Mouse (Mus musculus) liver, adult 2 months (tissue): Measurements from ENCODE around the gene Cap2. TPM values are rescaled to one million over a fixed set of nuclear protein-coding genes. Genes with fewer than 3 reads are reported as not detected.

Experiments used
- DNase-seq: peaks from one replicate; pipeline ENCODE4 v3.0.0-alpha.2; 2011; ENCODE audit warnings: low read depth, low spot score; ENCODE audit errors: extremely low read depth
- H3K27ac ChIP-seq: fragments of 200-500 bp; replicated peaks from 2 replicates; pipeline ENCODE4 v1.5.1; 2012; ENCODE audit warnings: low read depth, mild to moderate bottlenecking, control low read depth, inconsistent platforms, low read length; ENCODE audit not compliant: insufficient read depth
- H3K27me3 ChIP-seq: fragments of 200-500 bp; 2 replicates; pipeline ENCODE4 v1.6.1; 2012; ENCODE audit warnings: mild to moderate bottlenecking, moderate library complexity, low read length, inconsistent platforms; ENCODE audit not compliant: control insufficient read depth, insufficient read depth
- H3K36me3 ChIP-seq: fragments of 200-500 bp; 2 replicates; pipeline ENCODE4 v1.6.1; 2012; ENCODE audit warnings: low read length, inconsistent platforms; ENCODE audit not compliant: control insufficient read depth, insufficient read depth
- H3K4me1 ChIP-seq: fragments of 200-500 bp; 2 replicates; pipeline ENCODE4 v1.6.1; 2011; ENCODE audit warnings: low read length; ENCODE audit not compliant: control insufficient read depth, insufficient read depth
- H3K4me3 ChIP-seq: fragments of 200-500 bp; 2 replicates; pipeline ENCODE4 v1.5.1; 2011; ENCODE audit warnings: low read depth, mild to moderate bottlenecking, control low read depth, low read length, moderate library complexity; ENCODE audit not compliant: insufficient read depth
- H3K79me2 ChIP-seq: fragments of 200-500 bp; 2 replicates; pipeline ENCODE4 v1.6.1; 2012; ENCODE audit warnings: inconsistent platforms, mild to moderate bottlenecking, low read length, moderate library complexity; ENCODE audit not compliant: control insufficient read depth, insufficient read depth
- H3K9ac ChIP-seq: fragments of 200-500 bp; 2 replicates; pipeline ENCODE4 v1.6.1; 2012; ENCODE audit warnings: low read depth, mild to moderate bottlenecking, control low read depth, inconsistent platforms, low read length
- CTCF ChIP-seq: fragments of 200-500 bp; IDR thresholded peaks from 2 replicates; pipeline ENCODE4 v1.5.1; 2011; ENCODE audit warnings: low read depth, low read length, control low read depth
- POLR2A ChIP-seq: fragments of 200-500 bp; IDR thresholded peaks from 2 replicates; pipeline ENCODE4 v1.6.1; 2011; ENCODE audit warnings: low read length, control low read depth; ENCODE audit not compliant: insufficient read depth; ENCODE audit errors: extremely low read depth
- WGBS: fragments of 180-500 bp; shearing (Covaris S2); methylation state at CpG from one replicate; pipeline ENCODE4 v1.1.7; 2018; 5-methylcytosine and 5-hydroxymethylcytosine counted together
- polyA plus RNA-seq: library from polyadenylated mRNA; depleted of rRNA; stranded (reverse); fragments of >200 nt; gene quantifications from 2 replicates; pipeline ENCODE4 v1.2.3, GENCODE M21; 2012
- total RNA-seq: library from RNA; depleted of rRNA; stranded (reverse); fragments of >200 nt; gene quantifications from 2 replicates; pipeline ENCODE4 v1.2.3, GENCODE M21; 2014

The Cap2 gene
- total and polyA plus RNA-seq, 2 experiments: 0.09 TPM; not detected in 1

- Histone ChIP-seq H3K36me3 (no peaks in the 10 kb centered on the region), H3K27me3 (no peaks in the 10 kb centered on the region), H3K4me1 (0 out of 2 replicates have a peak, but pooled peaks cover 5% of the 10 kb centered on the region), H3K79me2 (no peaks in the 10 kb centered on the region), H3K4me3 (no peak overlapping the region), H3K27ac (no peak overlapping the region), H3K9ac (no peak overlapping the region)
- WGBS: 48% methylated on average over 6 of the region's 6 CpGs
- TF ChIP-seq CTCF (no peak), POLR2A (no peak)
- no peak for DNase-seq
Observed at GRCm38 (mm10) chr13:46613694-46614272, 112.1 kb downstream of the Cap2 start.

- Histone ChIP-seq H3K27me3 (no peaks in the 10 kb centered on the region), H3K4me1 (peaks cover 26% of the 10 kb centered on the region), H3K36me3 (no peaks in the 10 kb centered on the region), H3K79me2 (no peaks in the 10 kb centered on the region), H3K27ac (peak overlapping the region; percentile 70), H3K9ac (peak overlapping the region; percentile 56), H3K4me3 (peak overlapping the region; percentile 43)
- peak; percentile 85 for DNase-seq
- WGBS: 28% methylated on average over 19 of the region's 19 CpGs
- TF ChIP-seq CTCF: no peak
- no peak for TF ChIP-seq POLR2A
Observed at GRCm38 (mm10) chr13:46616673-46617362, 115.2 kb downstream of the Cap2 start.

GRCm38 (mm10) chr13:46619633-46620032 is 118.0 kb downstream of the Cap2 start:
- Histone ChIP-seq H3K27me3 (no peaks in the 10 kb centered on the region), H3K27ac (peak overlapping the region; percentile 12), H3K36me3 (no peaks in the 10 kb centered on the region), H3K79me2 (no peaks in the 10 kb centered on the region), H3K4me1 (peaks cover 28% of the 10 kb centered on the region), H3K9ac (peak overlapping the region; percentile 48), H3K4me3 (peak overlapping the region; percentile 33; the same call in 1 of the 2 replicates)
- WGBS: 25% methylated on average over 11 of the region's 11 CpGs
- DNase-seq: peak; percentile 30
- TF ChIP-seq CTCF: no peak
- TF ChIP-seq POLR2A: no peak

GRCm38 (mm10) chr13:46620964-46621757 is 119.5 kb downstream of the Cap2 start:
- Histone ChIP-seq H3K27me3 (no peaks in the 10 kb centered on the region), H3K4me1 (peaks cover 26% of the 10 kb centered on the region), H3K79me2 (no peaks in the 10 kb centered on the region), H3K36me3 (no peaks in the 10 kb centered on the region), H3K27ac (peak overlapping the region; percentile 79), H3K9ac (0 out of 2 replicates have a peak overlapping the region, but pooled peaks have one; percentile 18), H3K4me3 (no peak overlapping the region)
- DNase-seq: peak; percentile 93
- 51% methylated on average over 7 of the region's 7 CpGs for WGBS
- TF ChIP-seq POLR2A (no peak), CTCF (no peak)

GRCm38 (mm10) chr13:46626608-46627007 is 125.0 kb downstream of the Cap2 start:
- no peak overlapping the region for H3K4me3 ChIP-seq
- H3K27me3 ChIP-seq: no peaks in the 10 kb centered on the region
- no peaks in the 10 kb centered on the region for H3K36me3 ChIP-seq
- WGBS: 91% methylated on average over 9 of the region's 9 CpGs
- no peak for DNase-seq
- TF ChIP-seq CTCF: no peak
- TF ChIP-seq POLR2A: no peak
- H3K27ac ChIP-seq: no peak overlapping the region
- peaks cover 6% of the 10 kb centered on the region for H3K4me1 ChIP-seq
- no peaks in the 10 kb centered on the region for H3K79me2 ChIP-seq
- no peak overlapping the region for H3K9ac ChIP-seq
